Mouse (Mus musculus): ENCODE data around the gene Il15. TPM values are rescaled to one million over a fixed set of nuclear protein-coding genes. Genes with fewer than 3 reads are reported as not detected.

Gene Il15
- polyA plus RNA-seq, 1 experiment from 2014 or later, result 2.2 TPM

- Histone ChIP-seq H3K9me3 (no peaks in the 10 kb centered on the region), H3K4me1 (no peaks in the 10 kb centered on the region), H3K4me3 (no peak overlapping the region), H3K27ac (replicated peaks) (no peak overlapping the region), H3K27me3 (replicated peaks; ENCODE audit: low read depth, poor library complexity, severe bottlenecking) (no peaks in the 10 kb centered on the region), H3K36me3 (replicated peaks) (no peaks in the 10 kb centered on the region)
- no peak for DNase-seq (ENCODE audit: low spot score)
- 77% methylated on average over 3 of the region's 3 CpGs for WGBS
Observed at GRCm38 (mm10) chr8:82346485-82346884, 56.5 kb downstream of the Il15 start.

GRCm38 (mm10) chr8:82331675-82332234 is 71.3 kb downstream of the Il15 start:
- Histone ChIP-seq H3K27ac (replicated peaks) (no peak overlapping the region), H3K4me1 (no peaks in the 10 kb centered on the region), H3K27me3 (replicated peaks; ENCODE audit: low read depth, poor library complexity, severe bottlenecking) (no peaks in the 10 kb centered on the region), H3K9me3 (no peaks in the 10 kb centered on the region), H3K36me3 (replicated peaks) (no peaks in the 10 kb centered on the region), H3K4me3 (no peak overlapping the region)
- DNase-seq (ENCODE audit: low spot score), result no peak
- WGBS, result 92% methylated on average over 8 of the region's 8 CpGs

GRCm38 (mm10) chr8:82327986-82328652 is 74.9 kb downstream of the Il15 start:
- 59% methylated on average over 2 of the region's 2 CpGs for WGBS
- DNase-seq (ENCODE audit: low spot score), result no peak
- no peaks in the 10 kb centered on the region for H3K4me1 ChIP-seq

GRCm38 (mm10) chr8:82326061-82326460 is 77.0 kb downstream of the Il15 start:
- no peak overlapping the region for H3K4me3 ChIP-seq
- no peak for DNase-seq (ENCODE audit: low spot score)
- WGBS, result 88% methylated on average over 1 of the region's 1 CpGs
- no peaks in the 10 kb centered on the region for H3K27me3 ChIP-seq (replicated peaks; ENCODE audit: low read depth, poor library complexity, severe bottlenecking)
- H3K4me1 ChIP-seq, result no peaks in the 10 kb centered on the region
- no peaks in the 10 kb centered on the region for H3K9me3 ChIP-seq
- no peak overlapping the region for H3K27ac ChIP-seq (replicated peaks)
- H3K36me3 ChIP-seq (replicated peaks), result no peaks in the 10 kb centered on the region

More at GRCm38 (mm10) chr8:82327986-82328652, 74.9 kb downstream of the Il15 start:
- Histone ChIP-seq H3K4me3 (no peak overlapping the region), H3K9me3 (no peaks in the 10 kb centered on the region), H3K36me3 (replicated peaks) (no peaks in the 10 kb centered on the region), H3K27me3 (replicated peaks; ENCODE audit: low read depth, poor library complexity, severe bottlenecking) (no peaks in the 10 kb centered on the region), H3K27ac (replicated peaks) (no peak overlapping the region)

GRCm38 (mm10) chr8:82325586-82325985 is 77.4 kb downstream of the Il15 start:
- Histone ChIP-seq H3K27ac (replicated peaks) (no peak overlapping the region), H3K9me3 (no peaks in the 10 kb centered on the region), H3K27me3 (replicated peaks; ENCODE audit: low read depth, poor library complexity, severe bottlenecking) (no peaks in the 10 kb centered on the region), H3K4me1 (no peaks in the 10 kb centered on the region), H3K36me3 (replicated peaks) (no peaks in the 10 kb centered on the region), H3K4me3 (no peak overlapping the region)
- WGBS, result 78% methylated on average over 6 of the region's 6 CpGs
- DNase-seq (ENCODE audit: low spot score), result no peak

- WGBS, result 76% methylated on average over 3 of the region's 3 CpGs
- H3K27me3 ChIP-seq (replicated peaks; ENCODE audit: low read depth, poor library complexity, severe bottlenecking), result no peaks in the 10 kb centered on the region
Observed at GRCm38 (mm10) chr8:82317446-82317845, 85.6 kb downstream of the Il15 start.

GRCm38 (mm10) chr8:82306424-82306823 is 96.6 kb downstream of the Il15 start:
- Histone ChIP-seq H3K4me3 (no peak overlapping the region), H3K9me3 (no peaks in the 10 kb centered on the region), H3K27ac (replicated peaks) (no peak overlapping the region), H3K27me3 (replicated peaks; ENCODE audit: low read depth, poor library complexity, severe bottlenecking) (no peaks in the 10 kb centered on the region), H3K4me1 (no peaks in the 10 kb centered on the region), H3K36me3 (replicated peaks) (no peaks in the 10 kb centered on the region)
- WGBS, result 59% methylated on average over 1 of the region's 1 CpGs
- no peak for DNase-seq (ENCODE audit: low spot score)

More at GRCm38 (mm10) chr8:82317446-82317845, 85.6 kb downstream of the Il15 start:
- H3K27ac ChIP-seq (replicated peaks), result no peak overlapping the region
- H3K36me3 ChIP-seq (replicated peaks), result no peaks in the 10 kb centered on the region
- no peaks in the 10 kb centered on the region for H3K9me3 ChIP-seq
- no peak for DNase-seq (ENCODE audit: low spot score)
- no peaks in the 10 kb centered on the region for H3K4me1 ChIP-seq
- H3K4me3 ChIP-seq, result no peak overlapping the region

- H3K27me3 ChIP-seq (replicated peaks; ENCODE audit: low read depth, poor library complexity, severe bottlenecking), result no peaks in the 10 kb centered on the region
- 89% methylated on average over 2 of the region's 2 CpGs for WGBS
Observed at GRCm38 (mm10) chr8:82296256-82296655, 106.8 kb downstream of the Il15 start.

GRCm38 (mm10) chr8:82291659-82292058 is 111.4 kb downstream of the Il15 start:
- H3K27ac ChIP-seq (replicated peaks), result no peak overlapping the region
- no peaks in the 10 kb centered on the region for H3K4me1 ChIP-seq
- H3K4me3 ChIP-seq, result no peak overlapping the region
- H3K9me3 ChIP-seq, result no peaks in the 10 kb centered on the region
- 90% methylated on average over 5 of the region's 5 CpGs for WGBS
- DNase-seq (ENCODE audit: low spot score), result no peak
- no peaks in the 10 kb centered on the region for H3K36me3 ChIP-seq (replicated peaks)
- no peaks in the 10 kb centered on the region for H3K27me3 ChIP-seq (replicated peaks; ENCODE audit: low read depth, poor library complexity, severe bottlenecking)

More at GRCm38 (mm10) chr8:82296256-82296655, 106.8 kb downstream of the Il15 start:
- Histone ChIP-seq H3K36me3 (replicated peaks) (no peaks in the 10 kb centered on the region), H3K4me3 (no peak overlapping the region), H3K9me3 (no peaks in the 10 kb centered on the region), H3K27ac (replicated peaks) (no peak overlapping the region), H3K4me1 (no peaks in the 10 kb centered on the region)
- no peak for DNase-seq (ENCODE audit: low spot score)

GRCm38 (mm10) chr8:82285866-82286265 is 117.2 kb downstream of the Il15 start:
- 84% methylated on average over 3 of the region's 3 CpGs for WGBS
- Histone ChIP-seq H3K27me3 (replicated peaks; ENCODE audit: low read depth, poor library complexity, severe bottlenecking) (no peaks in the 10 kb centered on the region), H3K27ac (replicated peaks) (no peak overlapping the region), H3K9me3 (no peaks in the 10 kb centered on the region), H3K4me3 (no peak overlapping the region), H3K4me1 (no peaks in the 10 kb centered on the region), H3K36me3 (replicated peaks) (no peaks in the 10 kb centered on the region)
- DNase-seq (ENCODE audit: low spot score), result no peak

- WGBS, result 84% methylated on average over 5 of the region's 5 CpGs
- Histone ChIP-seq H3K27ac (replicated peaks) (no peak overlapping the region), H3K9me3 (no peaks in the 10 kb centered on the region), H3K27me3 (replicated peaks; ENCODE audit: low read depth, poor library complexity, severe bottlenecking) (no peaks in the 10 kb centered on the region), H3K36me3 (replicated peaks) (no peaks in the 10 kb centered on the region), H3K4me3 (no peak overlapping the region), H3K4me1 (no peaks in the 10 kb centered on the region)
- DNase-seq (ENCODE audit: low spot score), result no peak
Observed at GRCm38 (mm10) chr8:82281995-82282394, 121.0 kb downstream of the Il15 start.
